Mouse (Mus musculus): ENCODE results near the gene Micall2. TPM values are rescaled to one million over a fixed set of nuclear protein-coding genes. Genes with fewer than 3 reads are reported as not detected.
"Not testable (repeated sequence)": the region's sequence is repeated elsewhere in the genome, so short reads cannot be mapped to it uniquely, and the experiment has no call there.

Micall2 gene
- total and polyA plus RNA-seq, 3 experiments, result 5.4 to 17.6 TPM; not detected in 1

DNA sequence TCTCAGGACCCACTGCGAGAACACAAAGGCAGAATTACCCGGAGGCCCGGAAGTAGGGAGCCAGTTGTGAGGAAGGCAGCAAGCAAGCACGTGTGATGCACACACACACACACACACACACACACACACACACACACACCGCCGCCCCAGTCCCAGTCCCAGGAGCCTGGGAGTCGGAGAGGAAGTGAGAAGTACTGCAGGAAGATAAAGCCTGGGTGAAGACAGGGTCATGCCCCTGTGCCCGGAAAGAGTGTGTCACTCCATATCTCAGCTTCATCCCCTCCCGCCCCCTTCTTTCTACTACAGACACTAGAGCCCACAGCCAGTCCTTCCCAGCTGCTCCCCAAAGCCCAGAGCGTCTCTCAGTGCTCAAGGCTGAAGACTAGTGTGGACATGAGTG is 33.9 kb downstream of the Micall2 start (continued):
- TF ChIP-seq RCOR1 (IDR thresholded peaks at IDR 0.05; ENCODE audit: low read depth, low read length) (peak; percentile 49; the same call in 1 of the 2 replicates), POLR2AphosphoS5 (IDR thresholded peaks at IDR 0.05; ENCODE audit: borderline replicate concordance, low read depth, low read length) (no peak), CHD1 (IDR thresholded peaks at IDR 0.05; ENCODE audit: low read depth, low read length) (no peak), MXI1 (IDR thresholded peaks at IDR 0.05; ENCODE audit: low read depth, low read length) (peak; percentile 91), POLR2A (IDR thresholded peaks at IDR 0.05; ENCODE audit: control insufficient read depth in 1 of 2, insufficient read depth in 1 of 2, low read depth in 1 of 2, low read length in 2 of 2, poor library complexity in 1 of 2) (peak; percentile 25 to 55; a peak in 1 of 4 replicates), UBTF (IDR thresholded peaks at IDR 0.05; ENCODE audit: borderline replicate concordance, insufficient read depth, low read depth, low read length) (no peak), NRF1 (IDR thresholded peaks at IDR 0.05; ENCODE audit: insufficient read depth, low read depth, low read length, poor library complexity, severe bottlenecking) (no peak), KAT2A (conservative IDR thresholded peaks at IDR 0.05; ENCODE audit: low read depth, low read length) (no peak)

DNA sequence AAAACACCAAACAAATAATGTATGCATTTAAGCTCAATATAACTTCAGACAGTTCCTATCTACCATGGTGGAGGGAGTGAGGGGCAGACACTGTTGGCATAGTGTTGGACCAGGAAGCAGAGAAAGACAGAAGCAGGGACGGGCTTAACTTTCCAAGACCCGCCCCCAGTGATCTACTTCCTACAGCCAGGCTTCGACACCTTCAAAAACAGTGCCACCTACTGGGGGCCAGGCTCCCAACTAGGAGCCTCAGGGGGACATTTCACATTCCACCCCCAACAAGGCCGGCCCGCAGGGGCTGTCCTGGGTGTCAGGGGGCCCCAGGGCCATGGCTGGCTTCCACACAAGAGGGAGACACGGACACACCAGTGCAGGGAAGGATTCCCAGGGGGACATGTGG is 39.2 kb downstream of the Micall2 start:
- TF ChIP-seq CTCF (IDR thresholded peaks at IDR 0.05 in 2 of 3, conservative IDR thresholded peaks at IDR 0.05 in 1 of 3; ENCODE audit: control insufficient read depth in 1 of 3, insufficient read depth in 1 of 3, low read depth in 2 of 3, low read length in 3 of 3, poor library complexity in 1 of 3, severe bottlenecking in 1 of 3), result peak in 2 of 3 experiments; percentile 42 to 54; a peak in 5 of 6 replicates
- TF ChIP-seq USF1 (IDR thresholded peaks at IDR 0.05; ENCODE audit: low read depth, low read length), result no peak
- H3K27ac ChIP-seq (ENCODE audit: control insufficient read depth, low read depth, low read length), result no peak overlapping the region
- no peak overlapping the region for H3K9ac ChIP-seq (ENCODE audit: control insufficient read depth, low read depth, low read length, poor library complexity, severe bottlenecking)
- H3K4me3 ChIP-seq (ENCODE audit: control insufficient read depth in 1 of 2, insufficient read depth in 1 of 2, low read depth in 2 of 2, low read length in 2 of 2), result no peak overlapping the region
- no peaks in the 10 kb centered on the region; the same call in 1 of the 2 replicates for H3K79me2 ChIP-seq (ENCODE audit: control insufficient read depth, insufficient read depth, low read length, poor library complexity)
- peaks cover 0 to 16% of the 10 kb centered on the region in 2 experiments; a peak in 2 of 4 replicates for H3K36me3 ChIP-seq (ENCODE audit: control insufficient read depth in 1 of 2, insufficient read depth in 2 of 2, low read length in 2 of 2)
- H3K27me3 ChIP-seq (ENCODE audit: control insufficient read depth in 1 of 2, insufficient read depth in 2 of 2, low read length in 2 of 2), result no peaks in the 10 kb centered on the region
- H3K4me1 ChIP-seq (ENCODE audit: control insufficient read depth in 1 of 2, insufficient read depth in 2 of 2, low read length in 2 of 2), result peaks cover 6 to 25% of the 10 kb centered on the region in 2 experiments
- peak; percentile 54 for DNase-seq (ENCODE audit: low read depth, low spot score)
- no peaks in the 10 kb centered on the region for H3K9me3 ChIP-seq (replicated peaks; ENCODE audit: insufficient read depth, low read length)

DNA sequence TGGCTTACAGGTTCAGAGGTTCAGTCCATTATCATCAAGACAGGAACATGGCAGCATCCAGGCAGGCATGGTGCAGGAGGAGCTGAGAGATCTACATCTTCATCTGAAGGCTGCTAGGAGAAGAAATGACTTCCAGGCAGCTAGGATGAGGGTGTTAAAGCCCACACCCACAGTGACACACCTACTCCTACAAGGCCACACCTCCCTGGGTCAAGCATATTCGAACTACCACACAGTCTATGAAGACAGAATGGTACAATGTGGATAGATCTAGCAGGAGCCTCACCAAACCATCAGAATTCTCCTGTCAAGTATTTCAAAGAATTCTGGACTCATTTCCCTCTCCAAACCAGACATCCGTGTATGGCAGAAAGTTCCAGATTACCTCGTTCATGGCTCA is 40.3 kb downstream of the Micall2 start:
- not testable (repeated sequence) for H3K9ac ChIP-seq (ENCODE audit: control insufficient read depth, low read depth, low read length, poor library complexity, severe bottlenecking); H3K27me3 ChIP-seq (ENCODE audit: control insufficient read depth in 1 of 2, insufficient read depth in 2 of 2, low read length in 2 of 2); H3K4me3 ChIP-seq (ENCODE audit: control insufficient read depth in 1 of 2, insufficient read depth in 1 of 2, low read depth in 2 of 2, low read length in 2 of 2); H3K79me2 ChIP-seq (ENCODE audit: control insufficient read depth, insufficient read depth, low read length, poor library complexity); H3K9me3 ChIP-seq (replicated peaks; ENCODE audit: insufficient read depth, low read length)
- peak in 1 of 2 experiments; percentile 33; a peak in 1 of 4 replicates for TF ChIP-seq POLR2A (IDR thresholded peaks at IDR 0.05; ENCODE audit: control insufficient read depth in 1 of 2, insufficient read depth in 1 of 2, low read depth in 1 of 2, low read length in 2 of 2, poor library complexity in 1 of 2)
- Histone ChIP-seq H3K36me3 (ENCODE audit: control insufficient read depth in 1 of 2, insufficient read depth in 2 of 2, low read length in 2 of 2) (peaks cover 0 to 13% of the 10 kb centered on the region in 2 experiments; a peak in 2 of 4 replicates), H3K4me1 (ENCODE audit: control insufficient read depth in 1 of 2, insufficient read depth in 2 of 2, low read length in 2 of 2) (peaks cover 6 to 20% of the 10 kb centered on the region in 2 experiments), H3K27ac (ENCODE audit: control insufficient read depth, low read depth, low read length) (peak overlapping the region; percentile 97)
- peak; percentile 47 for DNase-seq (ENCODE audit: low read depth, low spot score)

DNA sequence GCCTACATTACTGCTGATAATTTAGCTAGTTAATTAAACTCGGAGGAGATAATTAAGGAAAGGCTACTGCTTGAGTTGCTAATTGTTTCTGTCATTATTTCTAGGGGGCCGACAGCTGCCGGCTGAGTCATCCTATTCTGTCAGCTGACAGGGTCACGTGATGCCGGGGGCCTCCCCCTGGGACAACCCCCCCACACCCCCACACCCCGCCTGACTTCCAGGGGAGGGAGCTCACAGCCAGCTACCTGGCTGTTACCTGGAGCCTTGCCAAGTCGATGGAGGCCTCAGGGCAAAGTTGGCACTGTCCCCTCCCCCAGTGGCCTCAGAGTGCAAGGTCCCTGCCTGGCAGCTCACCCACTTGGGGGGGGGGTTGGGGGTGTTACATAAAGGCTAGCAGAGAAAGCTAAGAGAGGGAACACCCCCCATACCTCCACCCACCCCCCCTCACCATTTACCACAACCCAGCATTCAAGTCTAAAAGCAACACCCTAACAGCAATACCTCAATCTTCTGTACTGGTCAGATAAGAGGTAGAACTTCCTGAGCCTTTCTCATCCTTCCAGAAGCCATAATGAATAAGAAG is 41.1 kb downstream of the Micall2 start:
- Histone ChIP-seq H3K27me3 (ENCODE audit: control insufficient read depth in 1 of 2, insufficient read depth in 2 of 2, low read length in 2 of 2) (no peaks in the 10 kb centered on the region), H3K36me3 (ENCODE audit: control insufficient read depth in 1 of 2, insufficient read depth in 2 of 2, low read length in 2 of 2) (peaks cover 0 to 13% of the 10 kb centered on the region in 2 experiments; a peak in 2 of 4 replicates), H3K9me3 (replicated peaks; ENCODE audit: insufficient read depth, low read length) (no peaks in the 10 kb centered on the region), H3K4me1 (ENCODE audit: control insufficient read depth in 1 of 2, insufficient read depth in 2 of 2, low read length in 2 of 2) (peaks cover 6 to 20% of the 10 kb centered on the region in 2 experiments), H3K4me3 (ENCODE audit: control insufficient read depth in 1 of 2, insufficient read depth in 1 of 2, low read depth in 2 of 2, low read length in 2 of 2) (peak overlapping the region; percentile 62 to 66), H3K27ac (ENCODE audit: control insufficient read depth, low read depth, low read length) (peak overlapping the region; percentile 97), H3K79me2 (ENCODE audit: control insufficient read depth, insufficient read depth, low read length, poor library complexity) (no peaks in the 10 kb centered on the region; the same call in 1 of the 2 replicates), H3K9ac (ENCODE audit: control insufficient read depth, low read depth, low read length, poor library complexity, severe bottlenecking) (peak overlapping the region; percentile 80)
- DNase-seq (ENCODE audit: low read depth, low spot score), result peak; percentile 92
- TF ChIP-seq GABPA (IDR thresholded peaks at IDR 0.05; ENCODE audit: low read depth, low read length) (peak; percentile 25; the same call in 1 of the 2 replicates), TAL1 (IDR thresholded peaks at IDR 0.05; ENCODE audit: low read length) (peak; percentile 94), POLR2A (IDR thresholded peaks at IDR 0.05; ENCODE audit: control insufficient read depth in 1 of 2, insufficient read depth in 1 of 2, low read depth in 1 of 2, low read length in 2 of 2, poor library complexity in 1 of 2) (peak in 1 of 2 experiments; percentile 34; a peak in 1 of 4 replicates), RCOR1 (IDR thresholded peaks at IDR 0.05; ENCODE audit: low read depth, low read length) (0 out of 2 replicates have a peak, but pooled peaks have one; percentile 7), TBP (IDR thresholded peaks at IDR 0.05; ENCODE audit: low read depth, low read length) (0 out of 2 replicates have a peak, but pooled peaks have one; percentile 14), NELFE (IDR thresholded peaks at IDR 0.05; ENCODE audit: low read depth, low read length) (peak; percentile 35), ELF1 (IDR thresholded peaks at IDR 0.05; ENCODE audit: low read depth, low read length) (0 out of 2 replicates have a peak, but pooled peaks have one; percentile 28), SMC3 (IDR thresholded peaks at IDR 0.05; ENCODE audit: low read depth, low read length) (no peak), MAZ (IDR thresholded peaks at IDR 0.05; ENCODE audit: low read depth, low read length) (peak; percentile 94), TCF12 (IDR thresholded peaks at IDR 0.05; ENCODE audit: low read depth, low read length) (peak; percentile 90), CHD1 (IDR thresholded peaks at IDR 0.05; ENCODE audit: low read depth, low read length) (no peak), BHLHE40 (IDR thresholded peaks at IDR 0.05; ENCODE audit: borderline replicate concordance, low read depth, low read length) (peak; percentile 88), RAD21 (IDR thresholded peaks at IDR 0.05; ENCODE audit: low read depth, low read length) (no peak), KAT2A (conservative IDR thresholded peaks at IDR 0.05; ENCODE audit: low read depth, low read length) (no peak; the same call in 1 of the 2 replicates)

Measured in MEL (cell line).